Mouse (Mus musculus): Measurements from ENCODE around the gene Samd14. TPM values are rescaled to one million over a fixed set of nuclear protein-coding genes. Genes with fewer than 3 reads are reported as not detected.
"Not testable (repeated sequence)": the region's sequence is repeated elsewhere in the genome, so short reads cannot be mapped to it uniquely, and the experiment has no call there.

The Samd14 gene
- polyA plus RNA-seq, 1 experiment from 2014 or later, result 22.8 TPM

DNA sequence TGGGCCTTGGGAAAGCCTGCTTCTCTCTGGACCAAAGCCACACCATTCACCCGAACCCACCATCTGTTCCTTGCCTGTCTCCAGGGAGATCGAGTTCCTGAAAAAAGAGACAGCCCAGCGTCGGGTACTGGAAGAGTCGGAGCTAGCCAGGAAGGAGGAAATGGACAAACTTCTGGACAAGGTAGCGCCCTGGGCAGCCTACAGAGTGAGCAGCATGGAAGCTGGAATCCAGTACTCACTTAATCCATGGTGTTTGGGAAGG lies 4.8 kb upstream of the Samd14 start:
- no peak overlapping the region for H3K27ac ChIP-seq (ENCODE audit: low read length)
- H3K4me2 ChIP-seq (replicated peaks; ENCODE audit: low read depth, low read length), result no peak overlapping the region
- no peaks in the 10 kb centered on the region for H3K9me3 ChIP-seq (ENCODE audit: control insufficient read depth, low read depth, low read length)
- peaks cover 45% of the 10 kb centered on the region for H3K36me3 ChIP-seq (ENCODE audit: control insufficient read depth, insufficient read depth, low read length)
- 75% methylated on average over 6 of the region's 6 CpGs for WGBS
- H3K9ac ChIP-seq (replicated peaks; ENCODE audit: low read depth, low read length), result no peak overlapping the region
- ATAC-seq (ENCODE audit: insufficient number of reproducible peaks, insufficient read depth, low FRiP score, low read depth), result no peak
- no peaks in the 10 kb centered on the region for H3K27me3 ChIP-seq (ENCODE audit: control insufficient read depth, insufficient read depth, low read length)
- peaks cover 15% of the 10 kb centered on the region; the same call in 1 of the 2 replicates for H3K4me1 ChIP-seq (ENCODE audit: control insufficient read depth, insufficient read depth, low read length)
- H3K4me3 ChIP-seq (ENCODE audit: low read depth, low read length), result no peak overlapping the region

DNA sequence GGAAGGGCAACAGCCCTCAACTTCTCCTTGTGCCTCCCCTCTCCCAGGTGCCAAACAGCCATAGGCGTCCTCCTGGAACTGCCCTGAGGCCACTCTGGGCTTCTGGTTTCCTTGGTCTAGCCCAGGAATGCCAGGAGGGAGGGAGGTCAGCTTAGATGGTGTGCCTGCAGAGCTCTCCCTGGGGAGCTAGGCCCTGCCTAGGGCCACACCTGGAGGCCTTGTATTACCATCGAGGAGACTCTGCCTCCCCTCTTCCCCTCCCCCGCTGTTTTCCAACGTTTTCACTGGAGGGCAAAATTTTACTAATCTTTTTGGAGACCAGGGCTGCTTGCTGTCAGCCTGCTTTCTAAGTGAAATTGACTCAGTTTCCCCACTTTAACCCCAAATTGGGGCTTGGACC lies 3.6 kb upstream of the Samd14 start:
- H3K4me3 ChIP-seq (ENCODE audit: low read depth, low read length), result no peak overlapping the region
- H3K4me2 ChIP-seq (replicated peaks; ENCODE audit: low read depth, low read length), result peak overlapping the region; percentile 59
- 30% methylated on average over 4 of the region's 4 CpGs for WGBS
- H3K36me3 ChIP-seq (ENCODE audit: control insufficient read depth, insufficient read depth, low read length), result peaks cover 38% of the 10 kb centered on the region
- H3K27ac ChIP-seq (ENCODE audit: low read length), result no peak overlapping the region
- H3K9me3 ChIP-seq (ENCODE audit: control insufficient read depth, low read depth, low read length), result no peaks in the 10 kb centered on the region
- no peak overlapping the region for H3K9ac ChIP-seq (replicated peaks; ENCODE audit: low read depth, low read length)
- peaks cover 11% of the 10 kb centered on the region; the same call in 1 of the 2 replicates for H3K4me1 ChIP-seq (ENCODE audit: control insufficient read depth, insufficient read depth, low read length)
- ATAC-seq (ENCODE audit: insufficient number of reproducible peaks, insufficient read depth, low FRiP score, low read depth), result no peak
- no peaks in the 10 kb centered on the region for H3K27me3 ChIP-seq (ENCODE audit: control insufficient read depth, insufficient read depth, low read length)

DNA sequence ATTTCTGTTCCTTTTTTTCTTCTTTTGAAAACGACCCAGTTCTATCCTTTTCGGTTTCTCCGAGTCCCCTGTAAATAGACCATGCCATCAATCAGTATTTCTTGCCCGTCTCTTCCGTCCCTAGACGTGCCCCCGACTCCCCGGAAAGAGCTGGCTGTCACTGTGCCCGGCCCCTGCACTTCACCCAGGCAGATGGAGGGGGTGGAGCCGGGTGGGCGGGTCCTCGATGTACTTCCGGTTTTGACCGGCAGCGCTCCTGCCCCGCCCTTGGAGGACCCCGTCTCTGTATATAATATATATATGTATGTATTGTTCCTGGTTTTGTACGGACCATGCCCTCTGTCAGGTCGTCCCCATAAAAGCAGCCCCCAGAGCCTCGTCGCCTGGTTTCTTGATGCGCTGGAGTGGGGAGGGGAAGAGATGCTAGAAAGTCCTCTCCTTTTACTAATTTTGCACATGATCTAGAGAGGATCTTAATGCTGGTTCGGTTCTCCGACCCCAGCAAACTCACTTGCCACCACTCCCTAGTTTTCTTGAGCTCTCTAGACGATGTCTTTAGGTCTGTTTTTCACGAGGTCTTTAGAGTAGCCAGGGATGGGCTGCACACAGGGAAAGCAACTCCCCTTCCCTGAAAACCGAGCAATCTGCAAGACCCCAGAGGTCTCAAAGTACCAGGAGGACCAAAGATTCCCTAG lies 3.0 kb upstream of the Samd14 start:
- H3K36me3 ChIP-seq (ENCODE audit: control insufficient read depth, insufficient read depth, low read length), result peaks cover 35% of the 10 kb centered on the region
- peak overlapping the region; percentile 59 for H3K4me2 ChIP-seq (replicated peaks; ENCODE audit: low read depth, low read length)
- ATAC-seq (ENCODE audit: insufficient number of reproducible peaks, insufficient read depth, low FRiP score, low read depth), result peak; percentile 38; the same call in 1 of the 2 replicates
- no peaks in the 10 kb centered on the region for H3K9me3 ChIP-seq (ENCODE audit: control insufficient read depth, low read depth, low read length)
- WGBS, result under 1% methylated on average over 27 of the region's 27 CpGs
- H3K9ac ChIP-seq (replicated peaks; ENCODE audit: low read depth, low read length), result peak overlapping the region; percentile 49; the same call in 1 of the 2 replicates
- H3K4me1 ChIP-seq (ENCODE audit: control insufficient read depth, insufficient read depth, low read length), result peaks cover 14% of the 10 kb centered on the region
- peak overlapping the region; percentile 69 for H3K27ac ChIP-seq (ENCODE audit: low read length)
- H3K27me3 ChIP-seq (ENCODE audit: control insufficient read depth, insufficient read depth, low read length), result no peaks in the 10 kb centered on the region
- peak overlapping the region; percentile 34 for H3K4me3 ChIP-seq (ENCODE audit: low read depth, low read length)

DNA sequence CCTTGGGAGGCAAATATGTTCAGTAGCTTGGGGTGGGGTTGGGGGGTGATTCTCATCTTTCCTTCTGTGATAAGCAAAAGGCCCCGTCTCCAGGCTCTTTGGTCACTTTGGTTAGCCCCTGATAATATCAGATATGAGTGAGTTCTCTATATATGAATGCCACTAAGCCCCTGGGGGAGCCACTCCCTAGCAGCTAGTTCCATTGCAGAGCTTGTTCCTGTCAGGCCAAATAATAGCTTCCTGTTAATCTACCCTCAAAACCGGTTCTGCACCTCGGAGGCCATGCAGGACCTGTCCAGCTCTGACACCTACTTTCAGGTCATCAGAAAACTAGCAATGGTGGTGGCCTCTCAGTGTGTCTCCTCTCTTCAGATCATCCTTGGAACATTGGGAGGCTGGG lies 2.3 kb upstream of the Samd14 start:
- H3K4me1 ChIP-seq (ENCODE audit: control insufficient read depth, insufficient read depth, low read length), result peaks cover 21% of the 10 kb centered on the region
- H3K4me3 ChIP-seq (ENCODE audit: low read depth, low read length), result no peak overlapping the region
- 53% methylated on average over 3 of the region's 3 CpGs for WGBS
- H3K27me3 ChIP-seq (ENCODE audit: control insufficient read depth, insufficient read depth, low read length), result no peaks in the 10 kb centered on the region
- H3K4me2 ChIP-seq (replicated peaks; ENCODE audit: low read depth, low read length), result peak overlapping the region; percentile 59; the same call in 1 of the 2 replicates
- no peak for ATAC-seq (ENCODE audit: insufficient number of reproducible peaks, insufficient read depth, low FRiP score, low read depth)
- peaks cover 27% of the 10 kb centered on the region for H3K36me3 ChIP-seq (ENCODE audit: control insufficient read depth, insufficient read depth, low read length)
- peak overlapping the region; percentile 69 for H3K27ac ChIP-seq (ENCODE audit: low read length)
- no peaks in the 10 kb centered on the region for H3K9me3 ChIP-seq (ENCODE audit: control insufficient read depth, low read depth, low read length)
- H3K9ac ChIP-seq (replicated peaks; ENCODE audit: low read depth, low read length), result 0 out of 2 replicates have a peak overlapping the region, but pooled peaks have one; percentile 49

DNA sequence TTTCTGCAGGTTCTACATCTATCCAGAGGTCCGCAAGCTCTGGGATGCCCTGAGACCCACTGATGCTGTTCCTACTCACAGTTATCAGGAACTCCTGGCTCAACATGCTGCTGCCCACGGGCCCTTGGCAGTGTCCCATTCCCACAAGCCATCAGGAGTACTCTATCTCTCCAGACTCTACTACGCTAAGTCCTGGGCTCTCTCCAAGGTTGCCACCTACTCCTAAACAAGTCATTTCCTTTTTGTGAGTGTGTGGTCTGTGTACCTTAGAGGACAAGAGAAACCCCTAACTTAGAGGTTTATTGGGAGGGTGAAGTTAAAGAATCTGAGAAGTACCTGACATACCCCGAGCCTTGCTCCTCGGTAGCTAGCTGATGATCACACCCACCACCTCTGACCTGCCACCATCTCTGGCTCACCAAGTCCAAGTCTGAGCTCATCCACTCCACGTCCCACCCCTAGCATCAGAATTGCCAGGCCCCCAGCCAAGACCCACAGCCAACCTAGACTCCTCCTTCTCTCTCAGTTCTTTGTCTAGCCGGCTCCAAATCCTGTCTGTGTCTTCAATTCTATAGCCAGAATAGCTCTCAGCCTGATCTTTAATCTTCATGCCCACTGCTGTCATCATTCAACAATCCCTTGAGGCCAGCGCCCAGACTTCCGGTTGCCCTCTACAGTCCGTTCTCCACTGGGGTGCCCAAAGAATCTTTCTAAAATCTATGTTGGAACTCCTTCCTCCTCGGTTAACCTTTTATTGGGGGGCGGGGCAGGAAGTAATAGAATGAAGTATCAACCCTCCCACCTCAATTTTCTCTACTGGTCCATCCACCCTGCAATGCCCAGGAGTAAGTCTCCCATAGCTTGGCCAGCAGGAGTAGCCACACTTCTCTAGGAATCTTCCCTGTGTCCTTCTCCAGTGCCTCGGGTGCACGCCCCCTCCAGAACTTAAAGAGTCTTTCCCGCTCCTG lies 734 bp upstream of the Samd14 start:
- Histone ChIP-seq H3K9ac (replicated peaks; ENCODE audit: low read depth, low read length) (peak overlapping the region; percentile 72), H3K4me1 (ENCODE audit: control insufficient read depth, insufficient read depth, low read length) (peaks cover 22% of the 10 kb centered on the region), H3K27ac (ENCODE audit: low read length) (peak overlapping the region; percentile 92), H3K27me3 (ENCODE audit: control insufficient read depth, insufficient read depth, low read length) (no peaks in the 10 kb centered on the region), H3K4me2 (replicated peaks; ENCODE audit: low read depth, low read length) (peak overlapping the region; percentile 62), H3K4me3 (ENCODE audit: low read depth, low read length) (peak overlapping the region; percentile 67), H3K36me3 (ENCODE audit: control insufficient read depth, insufficient read depth, low read length) (peaks cover 14% of the 10 kb centered on the region; the same call in 1 of the 2 replicates), H3K9me3 (ENCODE audit: control insufficient read depth, low read depth, low read length) (no peaks in the 10 kb centered on the region)
- WGBS, result 30% methylated on average over 15 of the region's 15 CpGs
- no peak for ATAC-seq (ENCODE audit: insufficient number of reproducible peaks, insufficient read depth, low FRiP score, low read depth)

DNA sequence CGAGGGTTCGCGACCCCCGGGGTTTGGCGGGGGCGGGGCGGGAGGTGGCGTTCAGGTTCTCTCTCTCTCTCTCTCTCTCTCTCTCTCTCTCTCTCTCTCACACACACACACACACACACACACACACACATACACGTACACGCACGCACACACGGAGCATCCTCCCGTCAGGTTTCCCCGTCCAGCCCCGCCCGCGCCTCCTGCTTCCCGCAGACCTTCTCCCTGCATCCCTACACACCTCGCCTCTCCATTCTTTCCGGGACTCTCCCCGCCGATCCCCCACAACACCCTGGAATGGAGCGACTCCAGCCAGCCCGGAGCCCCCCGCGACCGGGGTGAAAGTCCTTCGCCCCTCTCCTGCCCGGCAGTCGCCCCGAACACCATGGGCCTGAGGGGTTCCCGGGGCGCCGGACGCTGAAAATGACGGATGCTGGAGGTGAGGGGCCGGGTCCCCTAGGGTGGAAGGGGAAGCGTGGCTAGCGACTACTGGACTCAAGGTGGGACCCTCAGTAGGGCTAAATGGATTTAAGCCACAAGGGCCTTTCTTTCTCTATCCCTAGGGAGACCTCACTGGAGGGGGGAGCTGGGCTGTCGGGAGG lies 561 bp downstream of the Samd14 start:
- peak overlapping the region; percentile 72 for H3K9ac ChIP-seq (replicated peaks; ENCODE audit: low read depth, low read length)
- H3K36me3 ChIP-seq (ENCODE audit: control insufficient read depth, insufficient read depth, low read length), result peaks cover 9% of the 10 kb centered on the region; the same call in 1 of the 2 replicates
- peak overlapping the region; percentile 62 for H3K4me2 ChIP-seq (replicated peaks; ENCODE audit: low read depth, low read length)
- no peak for ATAC-seq (ENCODE audit: insufficient number of reproducible peaks, insufficient read depth, low FRiP score, low read depth)
- H3K9me3 ChIP-seq (ENCODE audit: control insufficient read depth, low read depth, low read length), result no peaks in the 10 kb centered on the region
- 1% methylated on average over 33 of the region's 40 CpGs for WGBS
- H3K27ac ChIP-seq (ENCODE audit: low read length), result peak overlapping the region; percentile 92
- no peaks in the 10 kb centered on the region for H3K27me3 ChIP-seq (ENCODE audit: control insufficient read depth, insufficient read depth, low read length)
- peaks cover 22% of the 10 kb centered on the region for H3K4me1 ChIP-seq (ENCODE audit: control insufficient read depth, insufficient read depth, low read length)
- H3K4me3 ChIP-seq (ENCODE audit: low read depth, low read length), result peak overlapping the region; percentile 67

DNA sequence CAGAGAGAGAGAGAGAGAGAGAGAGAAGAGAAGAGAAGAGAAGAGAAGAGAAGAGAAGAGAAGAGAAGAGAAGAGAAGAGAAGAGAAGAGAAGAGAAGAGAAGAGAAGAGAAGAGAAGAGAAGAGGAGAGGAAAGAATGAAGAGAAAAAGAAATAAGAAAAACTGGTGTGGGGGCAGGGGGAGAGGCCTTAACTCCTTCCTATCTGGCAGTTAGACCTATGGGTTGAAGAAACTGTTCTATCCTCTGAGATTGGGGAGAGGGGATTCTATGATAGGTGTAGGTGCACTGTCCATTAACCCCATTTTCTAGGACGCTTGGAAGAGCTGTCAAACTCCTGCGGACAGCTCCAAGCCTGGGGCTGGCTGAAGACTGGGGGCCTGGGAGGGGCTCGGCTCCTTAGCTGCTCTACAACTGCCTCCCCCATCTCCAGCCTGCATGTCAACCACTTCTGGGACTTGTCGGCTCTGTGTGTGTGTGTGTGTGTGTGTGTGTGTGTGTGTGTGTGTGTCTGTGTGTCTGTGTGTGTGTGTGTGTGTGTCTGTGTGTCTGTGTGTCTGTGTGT lies 1.2 kb downstream of the Samd14 start:
- Histone ChIP-seq H3K36me3 (ENCODE audit: control insufficient read depth, insufficient read depth, low read length) (peaks cover 12% of the 10 kb centered on the region; the same call in 1 of the 2 replicates), H3K4me3 (ENCODE audit: low read depth, low read length) (peak overlapping the region; percentile 67), H3K4me2 (replicated peaks; ENCODE audit: low read depth, low read length) (peak overlapping the region; percentile 62), H3K9ac (replicated peaks; ENCODE audit: low read depth, low read length) (peak overlapping the region; percentile 72), H3K4me1 (ENCODE audit: control insufficient read depth, insufficient read depth, low read length) (peaks cover 27% of the 10 kb centered on the region)
- H3K27ac ChIP-seq (ENCODE audit: low read length); H3K9me3 ChIP-seq (ENCODE audit: control insufficient read depth, low read depth, low read length); H3K27me3 ChIP-seq (ENCODE audit: control insufficient read depth, insufficient read depth, low read length); ATAC-seq (ENCODE audit: insufficient number of reproducible peaks, insufficient read depth, low FRiP score, low read depth): not testable (repeated sequence)
- 10% methylated on average over 4 of the region's 4 CpGs for WGBS

DNA sequence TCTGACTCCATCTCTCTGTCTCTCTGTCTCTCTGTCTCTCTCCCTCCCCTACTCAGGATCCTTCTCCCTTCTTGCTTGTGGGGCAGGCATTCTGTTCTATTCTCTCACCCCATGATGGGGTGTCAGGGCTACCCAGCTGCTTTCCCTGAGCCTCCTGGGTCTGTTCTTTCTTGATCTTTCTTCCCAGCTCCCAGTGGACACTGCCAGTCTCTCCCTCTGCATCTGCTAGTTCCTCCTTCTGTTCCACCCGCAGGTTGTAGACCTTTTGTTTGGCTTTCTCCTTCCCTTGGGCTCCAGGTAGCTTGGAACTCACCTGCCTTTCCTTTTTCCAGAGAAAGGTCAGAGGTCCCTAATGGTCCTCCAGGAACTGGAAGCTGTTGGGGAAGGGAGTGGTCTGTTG lies 1.7 kb downstream of the Samd14 start:
- Histone ChIP-seq H3K4me1 (ENCODE audit: control insufficient read depth, insufficient read depth, low read length) (peaks cover 27% of the 10 kb centered on the region), H3K27me3 (ENCODE audit: control insufficient read depth, insufficient read depth, low read length) (no peaks in the 10 kb centered on the region), H3K27ac (ENCODE audit: low read length) (peak overlapping the region; percentile 7; the same call in 1 of the 2 replicates), H3K9me3 (ENCODE audit: control insufficient read depth, low read depth, low read length) (no peaks in the 10 kb centered on the region), H3K36me3 (ENCODE audit: control insufficient read depth, insufficient read depth, low read length) (peaks cover 15% of the 10 kb centered on the region; the same call in 1 of the 2 replicates), H3K4me3 (ENCODE audit: low read depth, low read length) (peak overlapping the region; percentile 67), H3K9ac (replicated peaks; ENCODE audit: low read depth, low read length) (no peak overlapping the region), H3K4me2 (replicated peaks; ENCODE audit: low read depth, low read length) (peak overlapping the region; percentile 62)
- ATAC-seq (ENCODE audit: insufficient number of reproducible peaks, insufficient read depth, low FRiP score, low read depth), result no peak
- 20% methylated on average over 1 of the region's 1 CpGs for WGBS
